ENCODE assay signal across 12 mouse cellular contexts in the genomic region with DNA sequence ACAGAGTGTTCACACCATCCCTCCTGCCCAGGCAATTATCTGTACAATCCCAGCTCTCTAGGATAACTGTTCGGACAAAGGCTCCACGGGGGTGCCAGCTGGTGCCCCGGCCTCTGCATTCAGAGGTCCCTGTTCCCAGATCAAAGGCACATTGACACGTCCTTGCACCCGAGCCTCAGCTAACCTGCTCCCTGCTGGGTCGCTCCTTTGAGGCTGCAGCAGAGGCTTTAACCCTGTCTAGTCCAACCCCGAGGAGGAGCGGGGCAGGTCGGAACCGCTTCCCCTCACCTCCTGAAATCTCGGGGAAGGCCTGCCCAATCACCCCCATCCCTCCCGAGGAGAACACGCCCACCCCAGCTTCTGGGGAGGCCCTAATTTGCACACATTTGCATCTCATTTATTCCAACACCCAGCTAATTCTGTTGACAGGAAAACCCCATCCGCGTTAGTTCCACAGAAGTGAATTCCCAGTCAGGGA. TPM values are rescaled to one million over a fixed set of nuclear protein-coding genes. Genes with fewer than 3 reads are reported as not detected.
A peak's percentile ranks its signal among the peaks of the same experiment; 100 is the strongest.
DNase-seq lines count a peak whose midpoint lies in the region; ATAC-seq lines count a peak whose summit lies in the region.
"Had no signal": no experiment of that assay in that cellular context is flagged by ENCODE, and none has a peak within 500 bp of the region (broad histone marks: within the 10 kb centered on the region; RNA-seq: fewer than 3 reads in every experiment).

No protein-coding gene starts in this region.

- H3K4me1 ChIP-seq in heart, embryonic 11.5 days (ENCODE audit: control insufficient read depth, insufficient read depth, low read length): peaks cover 34% of the 10 kb centered on the region
- H3K4me1 ChIP-seq in hindbrain, embryonic 10.5 days (replicated peaks): peaks cover 42% of the 10 kb centered on the region
- H3K4me1 ChIP-seq in midbrain, embryonic 14.5 days (ENCODE audit: control insufficient read depth, insufficient read depth, low read length): peaks cover 16% of the 10 kb centered on the region

- 3% methylated on average over 15 of the region's 15 CpGs for WGBS in heart, embryonic 11.5 days (ENCODE audit: insufficient replicate concordance)
- 1% methylated on average over 15 of the region's 15 CpGs for WGBS in hindbrain, embryonic 10.5 days
- 0% methylated on average over 15 of the region's 15 CpGs for WGBS in midbrain, embryonic 14.5 days

- peak overlapping the region; percentile 2; the same call in 1 of the 2 replicates for H3K9ac ChIP-seq in heart, embryonic 11.5 days (ENCODE audit: low read depth, low read length)
- no peak overlapping the region for H3K9ac ChIP-seq in midbrain, embryonic 14.5 days (replicated peaks; ENCODE audit: low read length)

- H3K27ac ChIP-seq in heart, embryonic 11.5 days (ENCODE audit: low read depth, low read length): no peak overlapping the region
- H3K27ac ChIP-seq in hindbrain, embryonic 10.5 days: no peak overlapping the region
- no peak overlapping the region for H3K27ac ChIP-seq in midbrain, embryonic 14.5 days (replicated peaks; ENCODE audit: low read depth, low read length)

- H3K4me3 ChIP-seq in heart, embryonic 11.5 days (ENCODE audit: low read depth, low read length): no peak overlapping the region
- peak overlapping the region; percentile 30 for H3K4me3 ChIP-seq in hindbrain, embryonic 10.5 days
- no peak overlapping the region for H3K4me3 ChIP-seq in midbrain, embryonic 14.5 days (replicated peaks; ENCODE audit: low read depth, low read length)

- ATAC-seq in heart, embryonic 11.5 days (replicated peaks; ENCODE audit: insufficient number of reproducible peaks, low FRiP score, low TSS enrichment): no peak
- ATAC-seq in midbrain, embryonic 14.5 days (ENCODE audit: low FRiP score, low TSS enrichment): peak; percentile 77
- no peak for ATAC-seq in megakaryocyte, adult 5-6 weeks (ENCODE audit: poor library complexity, severe bottlenecking)

- peak overlapping the region; percentile 40 for H3K4me2 ChIP-seq in heart, embryonic 11.5 days
- peak overlapping the region; percentile 41 for H3K4me2 ChIP-seq in midbrain, embryonic 14.5 days (ENCODE audit: low read length)

- no peak for DNase-seq in heart, postnatal 10 days
- DNase-seq in embryo, embryonic 10.5 days (ENCODE audit: low spot score): peak; percentile 48
- peak; percentile 54 for DNase-seq in hindbrain, embryonic 10.5 days (ENCODE audit: low spot score)
- DNase-seq in midbrain, embryonic 14.5 days: peak; percentile 70
- DNase-seq in lung, adult 18-20 months: no peak
- DNase-seq in cerebellum, postnatal 14 days: no peak
- DNase-seq: kidney, postnatal 36 days; lung, postnatal 10 days had no signal

- no peaks in the 10 kb centered on the region for H3K36me3 ChIP-seq in heart, embryonic 11.5 days (ENCODE audit: control insufficient read depth, insufficient read depth, low read length)
- H3K36me3 ChIP-seq in hindbrain, embryonic 10.5 days: no peaks in the 10 kb centered on the region
- no peaks in the 10 kb centered on the region for H3K36me3 ChIP-seq in midbrain, embryonic 14.5 days (ENCODE audit: control insufficient read depth, insufficient read depth, low read length)

- intact Hi-C loops in heart, postnatal 10 days (cut with DNase I): no loop called here

- no peaks in the 10 kb centered on the region for H3K9me3 ChIP-seq in heart, embryonic 11.5 days (replicated peaks; ENCODE audit: control insufficient read depth, low read length)
- H3K9me3 ChIP-seq in hindbrain, embryonic 10.5 days: no peaks in the 10 kb centered on the region
- H3K9me3 ChIP-seq in midbrain, embryonic 14.5 days (ENCODE audit: control insufficient read depth, low read length): no peaks in the 10 kb centered on the region

- H3K27me3 ChIP-seq in heart, embryonic 11.5 days (ENCODE audit: control insufficient read depth, insufficient read depth, low read length): peaks cover 57% of the 10 kb centered on the region
- H3K27me3 ChIP-seq in hindbrain, embryonic 10.5 days (ENCODE audit: insufficient read depth, poor library complexity, severe bottlenecking): peaks cover 100% of the 10 kb centered on the region
- H3K27me3 ChIP-seq in midbrain, embryonic 14.5 days (ENCODE audit: control insufficient read depth, insufficient read depth, low read length): peaks cover 94% of the 10 kb centered on the region

RNA-seq across cellular contexts. Expression of gene Scn5a, which starts 7.4 kb away (rescaled TPM):
- polyA plus RNA-seq in heart, embryonic 11.5 days (2014; fragmentation: Nextera tagmentation; extraction: Ambion mirVana): 8.0 and 8.6 TPM in 2 replicates
- 100 to 1,000 TPM; 124 to 128 TPM for total RNA-seq in heart, postnatal 10 days (2021)
- 0.55 and 0.93 TPM in 2 replicates for polyA plus RNA-seq in hindbrain, embryonic 10.5 days (2016; fragmentation: Nextera tagmentation; extraction: Ambion mirVana)
- polyA plus RNA-seq in midbrain, embryonic 14.5 days (2014; fragmentation: Nextera tagmentation; extraction: Ambion mirVana): 0.11 and 0.32 TPM in 2 replicates
- total RNA-seq in megakaryocyte, adult 5-6 weeks (2015): not detected in 2 replicates
- total RNA-seq in megakaryocyte, adult 5-6 weeks (2017): not detected in 2 replicates
- total RNA-seq: granulocyte monocyte progenitor cell, adult 5-6 weeks; neutrophil, adult 5-6 weeks had no signal

Comparison
In these comparisons a context has a peak if more than half of its experiments do, and no peak if none do; other contexts are left out.
1. DNase-seq: peak in embryo, embryonic 10.5 days (single experiment), hindbrain, embryonic 10.5 days (single experiment) and midbrain, embryonic 14.5 days (single experiment); none in heart, postnatal 10 days (0 of 2), lung, adult 18-20 months (0 of 2) and cerebellum, postnatal 14 days (0 of 2).